Mouse (Mus musculus) cerebellum, adult 2 months (tissue): ENCODE measurements around the gene Prox1. TPM values are rescaled to one million over a fixed set of nuclear protein-coding genes. Genes with fewer than 3 reads are reported as not detected.
A peak's percentile ranks its signal among the peaks of the same experiment; 100 is the strongest.

Source experiments
- DNase-seq, 2 experiments: peaks; one replicate each; pipeline ENCODE4 v3.0.0; 2021
- H3K27ac ChIP-seq: fragments of 200-500 bp; 2 replicates; pipeline ENCODE4 v1.5.1; 2012; ENCODE audit warnings: low read length, control low read depth, inconsistent platforms; ENCODE audit not compliant: insufficient read depth
- H3K27me3 ChIP-seq: fragments of 200-500 bp; 2 replicates; pipeline ENCODE4 v1.6.1; 2012; ENCODE audit warnings: inconsistent platforms, mild to moderate bottlenecking, low read length, moderate library complexity; ENCODE audit not compliant: control insufficient read depth, insufficient read depth
- H3K4me1 ChIP-seq: fragments of 200-500 bp; 2 replicates; pipeline ENCODE4 v1.6.1; 2011; ENCODE audit warnings: low read length; ENCODE audit not compliant: control insufficient read depth, insufficient read depth
- H3K4me3 ChIP-seq: fragments of 200-500 bp; replicated peaks from 2 replicates; pipeline ENCODE3; 2011; ENCODE audit warnings: mild to moderate bottlenecking, low read depth, low read length, control low read depth; ENCODE audit not compliant: insufficient read depth
- CTCF ChIP-seq: fragments of 200-500 bp; IDR thresholded peaks from 2 replicates; pipeline ENCODE4 v1.5.1; 2011; ENCODE audit warnings: low read depth, mild to moderate bottlenecking, control low read depth, low read length, moderate library complexity, borderline replicate concordance; ENCODE audit not compliant: insufficient read depth
- POLR2A ChIP-seq: fragments of 200-500 bp; IDR thresholded peaks from 2 replicates; pipeline ENCODE4 v1.6.1; 2011; ENCODE audit warnings: low read length, control low read depth, borderline replicate concordance; ENCODE audit not compliant: insufficient read depth
- WGBS: fragments of 180-500 bp; shearing (Covaris S2); methylation state at CpG from one replicate; pipeline ENCODE4 v1.1.7; 2018; 5-methylcytosine and 5-hydroxymethylcytosine counted together
- polyA plus RNA-seq: library from polyadenylated mRNA; depleted of rRNA; stranded (reverse); fragments of >200 nt; gene quantifications from 2 replicates; pipeline ENCODE4 v1.2.3, GENCODE M21; 2012

The Prox1 gene
- polyA plus RNA-seq, 1 experiment, result 13.7 TPM

DNA sequence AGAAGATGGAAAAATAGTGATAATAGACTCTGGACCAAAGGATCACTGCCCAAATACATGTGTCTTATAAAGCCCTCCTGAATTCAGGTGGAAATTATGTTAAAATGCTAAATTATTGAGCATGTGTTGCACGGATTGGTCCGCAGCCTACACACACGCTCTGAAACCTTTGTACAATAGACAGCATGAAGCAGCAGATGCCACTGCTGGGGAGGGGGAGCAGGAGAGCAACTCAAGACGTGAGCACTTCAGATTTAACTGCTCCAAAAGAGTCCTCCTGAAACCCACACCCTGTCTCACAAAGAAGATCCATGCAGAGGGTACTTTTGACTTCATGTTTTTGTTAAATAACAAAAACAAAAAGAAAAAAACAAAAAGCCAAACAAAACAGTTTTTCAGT, 5.0 kb downstream of the Prox1 start:
- Histone ChIP-seq H3K4me3 (no peak overlapping the region), H3K27ac (no peak overlapping the region), H3K4me1 (peaks cover 21% of the 10 kb centered on the region), H3K27me3 (no peaks in the 10 kb centered on the region)
- 57% methylated on average over 4 of the region's 4 CpGs for WGBS
- no peak for TF ChIP-seq CTCF
- TF ChIP-seq POLR2A, result no peak
- DNase-seq, result no peak

DNA sequence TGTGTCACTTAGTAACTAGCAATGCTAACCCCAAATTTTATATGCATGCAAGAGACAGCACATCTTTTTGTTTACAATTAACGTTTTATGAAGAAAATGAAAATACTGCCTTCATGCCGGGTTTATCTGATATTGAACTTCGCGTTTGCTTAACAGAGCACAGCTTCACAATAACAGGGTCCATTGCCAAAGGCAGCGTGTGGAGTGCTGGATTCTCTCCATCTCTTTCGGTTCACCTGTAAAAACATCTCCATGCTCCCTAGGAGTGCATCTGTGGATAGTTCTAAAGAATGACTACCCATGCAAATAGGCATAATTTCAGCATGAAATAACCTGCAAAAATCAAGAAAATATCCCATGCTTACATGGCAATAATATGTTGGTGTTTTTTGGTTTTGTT, 7.0 kb downstream of the Prox1 start:
- Histone ChIP-seq H3K27ac (no peak overlapping the region), H3K4me3 (no peak overlapping the region), H3K4me1 (peaks cover 21% of the 10 kb centered on the region), H3K27me3 (no peaks in the 10 kb centered on the region)
- TF ChIP-seq POLR2A, result no peak
- no peak for TF ChIP-seq CTCF
- DNase-seq, result peak; percentile 41 to 65
- WGBS, result 16% methylated on average over 6 of the region's 6 CpGs

DNA sequence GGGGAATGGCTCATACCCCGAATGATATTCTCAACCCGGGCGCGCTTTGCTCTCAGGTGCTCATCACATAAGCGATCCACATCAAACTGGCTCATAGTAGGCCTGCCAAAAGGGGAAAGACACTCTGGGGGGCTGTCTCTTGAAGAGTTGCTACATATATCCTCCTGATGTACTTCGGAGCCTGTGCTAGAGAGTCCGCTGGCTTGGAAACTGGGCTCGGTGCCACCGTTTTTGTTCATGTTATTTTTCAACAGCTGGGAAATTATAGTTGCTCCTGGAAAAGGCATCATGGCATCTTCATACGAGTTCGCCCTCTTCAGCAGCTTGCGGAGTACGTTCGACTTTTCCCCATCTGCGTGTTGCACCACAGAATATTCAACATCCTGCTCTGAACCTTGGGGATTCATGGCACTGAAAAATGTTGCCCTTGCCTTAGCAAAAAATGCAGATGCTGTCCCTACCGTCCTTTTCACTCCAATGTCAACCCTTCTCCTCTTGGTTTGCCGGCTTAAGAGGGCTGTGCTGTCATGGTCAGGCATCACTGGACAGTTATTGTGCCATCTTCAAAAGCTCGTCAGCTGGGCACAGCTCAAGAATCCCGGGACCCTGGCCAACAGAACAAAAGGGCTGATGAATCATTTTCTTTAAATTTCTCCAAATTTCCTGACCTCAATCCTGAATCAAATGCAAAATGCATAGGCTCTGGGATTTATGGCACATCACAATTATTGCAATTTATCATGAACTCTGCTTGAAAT, 8.6 kb downstream of the Prox1 start:
- no peak overlapping the region for H3K4me3 ChIP-seq
- 49% methylated on average over 19 of the region's 19 CpGs for WGBS
- TF ChIP-seq POLR2A, result no peak
- no peak for TF ChIP-seq CTCF
- peak; percentile 78 to 84 for DNase-seq
- H3K27ac ChIP-seq, result no peak overlapping the region
- H3K4me1 ChIP-seq, result peaks cover 21% of the 10 kb centered on the region
- no peaks in the 10 kb centered on the region for H3K27me3 ChIP-seq

DNA sequence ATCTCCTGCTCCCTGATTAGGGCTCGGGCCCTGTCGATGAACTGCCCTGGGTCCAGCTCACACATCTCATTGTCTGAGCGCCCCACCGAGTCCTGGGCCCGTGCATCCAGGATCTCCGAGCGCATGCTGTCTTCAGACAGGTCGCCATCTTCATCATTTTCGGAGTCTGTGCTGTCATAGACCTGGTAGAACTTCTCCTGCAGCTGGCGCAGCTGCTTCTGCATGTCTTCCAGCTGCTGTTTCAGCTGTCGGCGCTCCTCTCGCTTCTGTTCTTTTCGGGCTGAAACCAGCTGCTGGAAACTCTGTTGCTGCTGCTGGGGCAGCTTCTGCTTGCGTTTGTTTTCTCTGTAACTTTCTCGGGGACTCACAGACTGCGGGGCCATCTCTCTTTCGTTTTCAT, 9.2 kb downstream of the Prox1 start:
- DNase-seq, result no peak
- H3K27me3 ChIP-seq, result no peaks in the 10 kb centered on the region
- WGBS, result 89% methylated on average over 18 of the region's 18 CpGs
- no peak for TF ChIP-seq POLR2A
- TF ChIP-seq CTCF, result no peak
- H3K4me1 ChIP-seq, result peaks cover 21% of the 10 kb centered on the region
- no peak overlapping the region for H3K4me3 ChIP-seq
- H3K27ac ChIP-seq, result no peak overlapping the region

DNA sequence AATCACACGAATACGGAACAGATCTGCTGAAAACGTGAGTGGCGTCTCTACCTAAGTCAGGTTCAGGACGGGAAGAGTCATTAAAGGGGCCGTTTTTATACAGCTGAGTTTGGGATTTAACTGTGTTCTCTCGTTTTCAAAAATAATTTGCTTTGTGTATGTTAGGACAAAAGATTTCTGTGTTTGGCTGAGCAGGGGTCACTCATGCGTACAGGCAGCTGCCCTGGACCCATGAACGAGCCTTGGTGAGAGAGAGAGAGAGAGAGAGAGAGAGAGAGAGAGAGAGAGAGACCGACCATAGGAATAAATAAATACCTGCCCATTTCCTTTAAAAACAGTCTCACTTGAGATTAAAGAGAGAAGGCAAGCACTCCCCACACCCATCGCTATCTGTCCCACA, 11.1 kb downstream of the Prox1 start:
- no peak overlapping the region for H3K4me3 ChIP-seq
- no peak for TF ChIP-seq POLR2A
- no peak for TF ChIP-seq CTCF
- DNase-seq, result no peak
- H3K27ac ChIP-seq, result no peak overlapping the region
- H3K4me1 ChIP-seq, result peaks cover 18% of the 10 kb centered on the region
- 75% methylated on average over 11 of the region's 11 CpGs for WGBS
- no peaks in the 10 kb centered on the region for H3K27me3 ChIP-seq

DNA sequence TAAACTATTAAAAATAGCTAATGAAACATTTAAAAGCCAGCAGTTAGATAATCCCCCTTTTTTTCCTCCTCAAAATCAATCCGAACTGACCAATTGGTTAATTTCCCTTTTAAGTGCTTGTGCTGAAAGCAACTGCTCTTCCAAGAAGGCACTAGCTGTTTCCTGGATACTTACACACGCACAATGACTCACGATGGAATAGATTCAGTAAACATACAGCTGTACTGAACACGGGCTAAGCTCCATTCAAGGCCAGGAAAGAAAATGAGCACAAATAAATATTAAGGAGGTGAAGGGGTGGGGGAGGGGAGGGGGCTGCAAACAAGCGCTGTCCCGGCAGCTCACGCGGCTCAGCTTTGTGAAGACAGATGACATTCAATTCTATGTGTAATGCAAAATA, 14.8 kb downstream of the Prox1 start:
- DNase-seq, result no peak
- TF ChIP-seq CTCF (no peak), POLR2A (no peak)
- no peak overlapping the region for H3K4me3 ChIP-seq
- peaks cover 3% of the 10 kb centered on the region; the same call in 1 of the 2 replicates for H3K4me1 ChIP-seq
- 58% methylated on average over 8 of the region's 8 CpGs for WGBS
- no peaks in the 10 kb centered on the region for H3K27me3 ChIP-seq
- no peak overlapping the region for H3K27ac ChIP-seq

DNA sequence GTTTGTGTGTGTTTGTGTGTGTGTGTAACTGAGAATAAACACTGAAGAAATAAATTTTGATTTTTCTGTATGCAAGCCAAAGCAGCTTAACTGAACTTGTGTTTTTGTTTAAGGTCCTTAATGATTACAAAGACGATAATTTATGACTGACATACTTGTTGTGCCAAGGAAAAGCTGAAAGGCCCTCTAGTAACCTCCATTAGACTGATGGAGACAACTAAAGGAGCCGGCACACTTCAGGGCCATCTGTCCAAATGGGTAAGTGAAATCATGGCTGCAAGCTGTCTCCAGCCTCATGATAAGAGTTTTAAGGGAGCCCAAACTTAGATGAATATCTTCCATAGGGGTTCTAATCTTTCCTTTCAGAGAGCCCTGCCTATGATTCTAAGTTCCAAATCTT, 15.5 kb downstream of the Prox1 start:
- no peak for DNase-seq
- Histone ChIP-seq H3K27me3 (no peaks in the 10 kb centered on the region), H3K27ac (no peak overlapping the region), H3K4me3 (no peak overlapping the region), H3K4me1 (peaks cover 3% of the 10 kb centered on the region; the same call in 1 of the 2 replicates)
- WGBS, result 29% methylated on average over 2 of the region's 2 CpGs
- TF ChIP-seq CTCF (no peak), POLR2A (no peak)

DNA sequence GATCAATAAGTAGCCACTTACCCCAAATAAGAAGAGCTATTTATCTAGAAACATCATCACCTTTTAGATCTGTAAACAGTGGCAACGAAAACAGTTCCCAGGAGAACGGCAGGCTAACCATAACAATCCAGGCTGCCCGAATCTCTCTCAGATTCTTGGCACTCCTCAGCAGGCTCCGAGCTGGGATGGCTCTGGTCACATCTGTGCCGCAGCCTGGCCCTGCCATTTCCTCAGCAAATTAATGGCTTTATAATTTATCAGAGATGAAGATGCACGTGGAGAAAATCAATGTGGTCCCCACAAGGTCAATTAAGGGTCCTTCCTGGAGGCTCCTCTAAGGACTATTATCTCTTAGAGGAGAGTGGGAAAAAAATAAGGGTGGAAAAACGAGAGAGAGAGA, 16.2 kb downstream of the Prox1 start:
- no peak for TF ChIP-seq CTCF
- TF ChIP-seq POLR2A, result no peak
- H3K4me1 ChIP-seq, result peaks cover 3% of the 10 kb centered on the region; the same call in 1 of the 2 replicates
- H3K4me3 ChIP-seq, result no peak overlapping the region
- WGBS, result 31% methylated on average over 7 of the region's 7 CpGs
- no peak overlapping the region for H3K27ac ChIP-seq
- DNase-seq, result no peak
- no peaks in the 10 kb centered on the region for H3K27me3 ChIP-seq

DNA sequence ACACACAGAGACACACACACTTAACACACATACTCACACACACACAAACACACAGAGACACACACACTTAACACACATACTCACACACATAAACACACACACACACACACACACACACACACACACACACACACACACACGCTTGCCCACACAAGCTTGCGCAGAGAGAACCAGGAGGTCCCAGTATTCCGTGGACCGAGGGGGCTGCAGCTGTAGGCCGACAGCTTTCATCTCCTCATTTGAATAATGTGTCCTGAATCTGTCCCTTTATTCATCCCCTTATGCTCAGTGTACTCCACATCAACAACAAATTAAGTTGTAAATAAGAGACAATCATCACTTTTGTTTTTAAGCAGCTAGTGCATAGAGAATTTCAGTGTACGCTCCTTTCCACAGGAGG, 17.9 kb downstream of the Prox1 start:
- no peak for DNase-seq
- H3K27me3 ChIP-seq, result no peaks in the 10 kb centered on the region
- H3K27ac ChIP-seq, result no peak overlapping the region
- no peak for TF ChIP-seq POLR2A
- no peak for TF ChIP-seq CTCF
- H3K4me1 ChIP-seq, result peaks cover 3% of the 10 kb centered on the region; the same call in 1 of the 2 replicates
- no peak overlapping the region for H3K4me3 ChIP-seq
- WGBS, result 80% methylated on average over 6 of the region's 6 CpGs
